Mouse (Mus musculus): ENCODE data around the gene Mapk1ip1.
A peak's percentile ranks its signal among the peaks of the same experiment; 100 is the strongest.

GRCm38 (mm10) chr7:138827812-138828211 is 18.3 kb downstream of the Mapk1ip1 start:
- TF ChIP-seq CTCF (IDR thresholded peaks at IDR 0.05; ENCODE audit: insufficient read depth, low read depth, low read length) (peak; percentile 90), POLR2A (IDR thresholded peaks at IDR 0.05; ENCODE audit: insufficient read depth, low read depth, low read length) (no peak)

All from olfactory bulb, adult 2 months (tissue).